Mouse (Mus musculus): Measurements from ENCODE around the gene Trim29. TPM values are rescaled to one million over a fixed set of nuclear protein-coding genes. Genes with fewer than 3 reads are reported as not detected.

Trim29 gene
- total RNA-seq, 2 experiments from 2014 or later = 0.60 TPM; not detected in 1

- no peak for ATAC-seq (replicated peaks; ENCODE audit: low FRiP score, poor library complexity, severe bottlenecking)
Measured at GRCm38 (mm10) chr9:43309087-43309872, 1.4 kb upstream of the Trim29 start.

GRCm38 (mm10) chr9:43312190-43312589, 1.5 kb downstream of the Trim29 start:
- no peak for ATAC-seq (replicated peaks; ENCODE audit: low FRiP score, poor library complexity, severe bottlenecking)

DNA sequence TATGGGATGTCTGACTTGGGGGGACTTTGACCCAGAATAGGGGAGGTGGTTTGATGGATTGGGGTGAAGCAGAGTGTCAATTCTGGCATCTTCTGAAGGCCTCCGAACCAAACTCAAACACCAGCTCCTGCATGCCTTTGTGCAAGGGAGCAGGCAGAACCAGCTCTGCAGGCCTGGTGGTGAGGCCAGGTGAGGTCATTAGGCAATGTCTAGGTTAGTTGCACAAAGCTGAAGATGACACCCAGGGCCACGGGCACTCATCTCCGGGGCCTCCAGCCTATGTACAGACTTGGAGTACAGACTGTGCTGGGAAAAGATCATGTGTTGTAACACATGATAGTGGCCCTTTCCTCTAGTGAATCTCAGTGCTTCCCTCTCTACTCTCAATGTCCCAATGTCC, 3.2 kb downstream of the Trim29 start:
- no peak for ATAC-seq (replicated peaks; ENCODE audit: low FRiP score, poor library complexity, severe bottlenecking)

DNA sequence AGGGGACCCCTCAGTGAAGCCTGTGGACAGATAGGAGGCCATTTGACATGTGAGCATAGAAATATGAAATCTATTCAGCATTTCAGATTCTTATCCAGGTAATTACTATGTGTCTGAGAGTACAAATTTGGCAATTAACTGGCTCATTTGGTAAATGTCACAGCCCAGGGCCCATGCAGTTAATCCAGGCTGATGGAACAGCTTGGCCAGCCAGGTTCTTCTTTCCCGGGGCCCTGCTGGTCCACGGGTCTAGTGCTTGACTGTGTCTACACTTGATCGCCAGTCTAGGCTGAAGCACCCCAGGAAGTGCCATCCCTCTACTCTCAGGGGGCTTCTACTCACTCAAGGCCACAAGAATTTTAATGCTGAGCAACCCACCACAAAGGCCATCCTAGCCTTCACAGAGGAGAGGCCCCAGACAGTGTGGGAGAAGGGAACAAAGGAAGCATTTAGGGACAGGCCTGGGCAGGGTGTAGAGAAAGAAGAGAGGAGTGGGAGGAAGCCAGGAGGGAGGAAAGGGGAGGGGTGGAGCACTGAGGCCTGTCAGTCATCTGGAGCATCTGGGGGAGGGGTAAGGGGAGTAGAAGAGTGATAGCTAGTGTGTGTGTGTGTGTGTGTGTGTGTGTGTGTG, 4.8 kb downstream of the Trim29 start:
- ATAC-seq (replicated peaks; ENCODE audit: low FRiP score, poor library complexity, severe bottlenecking) = no peak

- no peak for ATAC-seq (replicated peaks; ENCODE audit: low FRiP score, poor library complexity, severe bottlenecking)
Measured at GRCm38 (mm10) chr9:43316466-43316865, 5.8 kb downstream of the Trim29 start.

GRCm38 (mm10) chr9:43318661-43319060, 8.0 kb downstream of the Trim29 start:
- no peak for ATAC-seq (replicated peaks; ENCODE audit: low FRiP score, poor library complexity, severe bottlenecking)

GRCm38 (mm10) chr9:43321951-43322350, 11.3 kb downstream of the Trim29 start:
- no peak for ATAC-seq (replicated peaks; ENCODE audit: low FRiP score, poor library complexity, severe bottlenecking)

DNA sequence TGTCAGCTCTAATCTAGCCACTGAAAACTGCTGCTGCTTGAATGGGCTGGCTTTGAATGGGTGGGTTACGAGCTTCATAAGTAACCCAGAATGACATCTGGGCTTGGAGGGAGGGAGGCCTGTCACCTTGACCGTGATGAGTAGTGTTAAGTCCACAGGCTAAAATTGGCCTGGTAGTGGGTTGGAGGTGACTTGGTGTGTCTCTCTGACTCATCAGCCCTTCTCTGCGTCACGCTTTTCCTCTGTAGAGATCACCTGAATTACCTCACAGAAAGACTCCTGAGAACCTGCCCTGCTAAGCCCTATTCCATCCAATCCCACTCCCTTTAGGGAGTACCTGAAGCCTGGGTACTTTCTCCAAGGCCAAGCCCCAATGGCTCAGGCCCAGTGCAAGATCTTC, 12.0 kb downstream of the Trim29 start:
- no peak for ATAC-seq (replicated peaks; ENCODE audit: low FRiP score, poor library complexity, severe bottlenecking)

- no peak for ATAC-seq (replicated peaks; ENCODE audit: low FRiP score, poor library complexity, severe bottlenecking)
Measured at GRCm38 (mm10) chr9:43325486-43325885, 14.8 kb downstream of the Trim29 start.

- 0 out of 2 replicates have a peak, but pooled peaks have one; percentile 35 for ATAC-seq (replicated peaks; ENCODE audit: low FRiP score, poor library complexity, severe bottlenecking)
Measured at GRCm38 (mm10) chr9:43326015-43326631, 15.5 kb downstream of the Trim29 start.

GRCm38 (mm10) chr9:43327182-43328129, 16.8 kb downstream of the Trim29 start:
- no peak for ATAC-seq (replicated peaks; ENCODE audit: low FRiP score, poor library complexity, severe bottlenecking)

DNA sequence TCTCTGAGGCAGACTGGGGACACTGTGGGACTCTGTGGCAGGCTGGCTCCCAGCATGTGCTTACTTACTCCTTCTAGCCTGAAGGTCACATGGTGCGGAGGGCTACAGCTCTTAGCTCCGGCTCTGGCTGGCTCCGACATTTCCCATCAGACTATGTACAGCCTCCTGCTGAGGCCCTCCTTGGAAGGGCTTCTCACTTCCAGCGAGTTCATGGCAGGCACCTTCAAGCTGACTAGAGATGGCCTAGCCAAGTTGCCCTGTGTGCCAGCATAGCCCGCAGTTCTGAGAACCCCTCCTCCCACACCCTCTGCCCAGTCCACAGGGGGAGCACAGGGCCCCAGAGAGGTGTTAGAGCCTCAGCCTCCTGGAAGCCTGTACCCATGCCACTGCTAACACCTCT, 19.8 kb downstream of the Trim29 start:
- ATAC-seq (replicated peaks; ENCODE audit: low FRiP score, poor library complexity, severe bottlenecking) = no peak

GRCm38 (mm10) chr9:43331476-43332471, 21.1 kb downstream of the Trim29 start:
- no peak for ATAC-seq (replicated peaks; ENCODE audit: low FRiP score, poor library complexity, severe bottlenecking)

- ATAC-seq (replicated peaks; ENCODE audit: low FRiP score, poor library complexity, severe bottlenecking) = no peak
Measured at GRCm38 (mm10) chr9:43334476-43334875, 23.8 kb downstream of the Trim29 start.

DNA sequence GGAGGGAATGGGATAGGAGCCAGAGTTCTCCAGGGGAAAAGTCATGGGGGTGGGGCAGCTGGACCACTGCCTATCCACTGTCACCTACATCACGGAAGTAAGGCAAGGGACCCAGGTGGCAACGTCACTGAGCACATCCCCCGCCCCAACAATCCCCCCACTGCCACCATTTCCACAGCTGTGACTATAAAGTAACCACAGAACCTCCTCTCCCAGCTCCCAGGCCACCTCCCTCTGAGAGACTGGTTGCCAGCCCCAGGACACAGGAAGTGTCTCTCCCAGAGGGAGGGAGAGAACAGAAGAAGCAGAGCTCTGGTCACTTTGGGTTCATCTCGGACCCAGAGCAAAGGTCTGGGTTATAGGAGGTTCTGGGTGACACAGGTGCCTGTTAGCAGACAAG, 27.0 kb downstream of the Trim29 start:
- no peak for ATAC-seq (replicated peaks; ENCODE audit: low FRiP score, poor library complexity, severe bottlenecking)

- ATAC-seq (replicated peaks; ENCODE audit: low FRiP score, poor library complexity, severe bottlenecking) = no peak
Measured at GRCm38 (mm10) chr9:43338067-43338466, 27.4 kb downstream of the Trim29 start.

DNA sequence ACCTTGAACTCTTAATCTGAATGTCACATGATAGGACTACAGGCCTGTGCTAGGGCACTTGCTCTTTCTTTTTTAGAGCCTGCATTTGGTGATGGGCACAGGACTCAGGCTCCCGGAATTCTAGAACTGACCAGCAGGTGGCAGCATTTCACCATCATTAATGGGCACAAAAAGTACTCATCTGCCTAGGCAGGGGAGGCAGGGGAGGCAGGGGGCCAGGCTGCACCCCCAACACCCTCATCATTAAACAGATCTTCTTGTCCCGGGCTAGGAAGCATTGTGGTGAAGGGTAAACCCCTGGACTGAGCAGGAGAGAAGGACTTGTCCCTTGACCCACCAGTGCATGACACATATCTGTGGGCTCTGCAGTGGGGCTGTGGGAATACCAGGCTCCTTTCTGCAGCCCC, 29.0 kb downstream of the Trim29 start:
- peak; percentile 60; the same call in 1 of the 2 replicates for ATAC-seq (replicated peaks; ENCODE audit: low FRiP score, poor library complexity, severe bottlenecking)

DNA sequence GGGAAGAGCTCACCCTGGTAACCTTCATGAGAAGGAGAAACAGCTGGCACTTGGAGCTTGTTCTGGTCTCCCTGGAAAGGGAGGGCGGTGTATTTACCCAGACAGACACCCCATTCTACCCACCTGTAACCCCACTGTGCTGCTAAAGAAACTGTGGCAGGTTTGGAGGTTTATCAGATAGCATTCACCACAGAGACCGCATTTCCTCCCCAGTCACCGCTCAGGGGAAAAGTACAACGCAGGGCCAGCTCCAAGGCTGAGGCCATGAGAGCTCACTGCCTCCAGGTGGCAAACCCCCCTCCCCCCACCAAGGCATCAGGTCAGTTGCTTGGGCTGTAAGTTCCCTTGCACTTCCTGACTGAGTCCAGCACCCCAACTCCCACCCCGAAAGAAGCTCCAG, 39.4 kb downstream of the Trim29 start:
- no peak for ATAC-seq (replicated peaks; ENCODE audit: low FRiP score, poor library complexity, severe bottlenecking)

GRCm38 (mm10) chr9:43351015-43351414, 40.4 kb downstream of the Trim29 start:
- no peak for ATAC-seq (replicated peaks; ENCODE audit: low FRiP score, poor library complexity, severe bottlenecking)
